Comparison of ENCODE assay signal across 9 mouse cellular contexts in the genomic region with DNA sequence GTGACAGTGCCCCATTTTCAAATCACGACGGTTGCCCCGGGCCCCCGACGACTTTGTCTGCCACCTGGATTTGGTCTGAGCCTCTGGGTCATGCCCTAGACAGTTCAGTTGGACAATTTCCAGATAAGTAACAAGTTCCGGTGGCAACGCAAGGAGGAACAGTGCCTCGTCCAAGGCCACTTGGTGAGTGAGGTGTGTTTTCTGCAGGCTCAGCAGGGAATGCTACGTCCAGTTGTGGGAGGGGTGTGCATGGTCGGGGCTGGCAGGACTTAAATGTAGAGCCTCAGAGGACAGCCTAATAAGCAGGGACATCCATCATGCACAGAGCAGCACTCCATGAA.
DNase-seq lines count a peak whose midpoint lies in the region; ATAC-seq and TF ChIP-seq lines count a peak whose summit lies in the region.
"Had no signal": no experiment of that assay in that cellular context is flagged by ENCODE, and none has a peak within 500 bp of the region (broad histone marks: within the 10 kb centered on the region; RNA-seq: fewer than 3 reads in every experiment).

No protein-coding gene starts in this region.

- H3K4me1 ChIP-seq in heart, embryonic 15.5 days (replicated peaks): peaks cover 21% of the 10 kb centered on the region
- H3K4me1 ChIP-seq in forebrain, embryonic 14.5 days (ENCODE audit: control insufficient read depth, insufficient read depth, low read length): no peaks in the 10 kb centered on the region
- peaks cover 18% of the 10 kb centered on the region for H3K4me1 ChIP-seq in limb, embryonic 15.5 days

- H3K4me2 ChIP-seq in heart, embryonic 15.5 days: peak overlapping the region; percentile 31
- H3K4me2 ChIP-seq in forebrain, embryonic 14.5 days (ENCODE audit: low read length): peak overlapping the region; percentile 39
- peak overlapping the region; percentile 45 for H3K4me2 ChIP-seq in limb, embryonic 15.5 days

- H3K27ac ChIP-seq in heart, embryonic 15.5 days: no peak overlapping the region
- H3K27ac ChIP-seq in forebrain, embryonic 14.5 days (ENCODE audit: low read depth, low read length): no peak overlapping the region
- no peak overlapping the region for H3K27ac ChIP-seq in limb, embryonic 15.5 days
- H3K27ac ChIP-seq: left cerebral cortex, adult 2 months had no signal

- no peak overlapping the region for H3K9ac ChIP-seq in heart, embryonic 15.5 days
- peak overlapping the region; percentile 17; the same call in 1 of the 2 replicates for H3K9ac ChIP-seq in forebrain, embryonic 14.5 days (ENCODE audit: low read length)
- no peak overlapping the region for H3K9ac ChIP-seq in limb, embryonic 15.5 days

- CTCF ChIA-PET in Patski (lab: Charles Lee): interaction anchor here (0.9 to 1.8 kb wide), 8 partner anchors 9 to 858 kb away, joined by 3 to 6 read pairs (median 4); no protein-coding TSS in a partner anchor

- no peak for ATAC-seq in heart, embryonic 15.5 days (replicated peaks; ENCODE audit: insufficient number of reproducible peaks, insufficient read depth, low FRiP score, low read depth)
- peak; percentile 2 for ATAC-seq in Patski
- 0 out of 2 replicates have a peak, but pooled peaks have one; percentile 13 for ATAC-seq in forebrain, embryonic 14.5 days
- no peak for ATAC-seq in limb, embryonic 15.5 days (ENCODE audit: insufficient number of reproducible peaks, low FRiP score, low TSS enrichment, low read depth)
- no peak for ATAC-seq in frontal cortex, adult (ENCODE audit: low TSS enrichment)

- no peak for TF ChIP-seq CTCF in Patski (IDR thresholded peaks at IDR 0.05)

- in situ Hi-C loops in Patski (cut with MboI; ENCODE audit: low pct_unique_long_range_greater_than_20kb): no loop called here

- no peaks in the 10 kb centered on the region for H3K9me3 ChIP-seq in heart, embryonic 15.5 days (replicated peaks)
- no peaks in the 10 kb centered on the region for H3K9me3 ChIP-seq in forebrain, embryonic 14.5 days (replicated peaks; ENCODE audit: control insufficient read depth, low read length)
- no peaks in the 10 kb centered on the region for H3K9me3 ChIP-seq in limb, embryonic 15.5 days

- POLR2A ChIA-PET in Patski (lab: Charles Lee): no interaction called here

- peaks cover 11% of the 10 kb centered on the region for H3K27me3 ChIP-seq in heart, embryonic 15.5 days
- no peaks in the 10 kb centered on the region for H3K27me3 ChIP-seq in Patski
- no peaks in the 10 kb centered on the region for H3K27me3 ChIP-seq in forebrain, embryonic 14.5 days (replicated peaks; ENCODE audit: control insufficient read depth, insufficient read depth, low read length)
- peaks cover 5% of the 10 kb centered on the region; the same call in 1 of the 2 replicates for H3K27me3 ChIP-seq in limb, embryonic 15.5 days

- no peaks in the 10 kb centered on the region for H3K36me3 ChIP-seq in heart, embryonic 15.5 days
- H3K36me3 ChIP-seq in forebrain, embryonic 14.5 days (ENCODE audit: control insufficient read depth, insufficient read depth, low read length): no peaks in the 10 kb centered on the region
- H3K36me3 ChIP-seq in limb, embryonic 15.5 days: no peaks in the 10 kb centered on the region

- 17% methylated on average over 10 of the region's 10 CpGs for WGBS in heart, embryonic 15.5 days
- WGBS in forebrain, embryonic 14.5 days: 17% methylated on average over 10 of the region's 10 CpGs
- WGBS in limb, embryonic 15.5 days: 23% methylated on average over 10 of the region's 10 CpGs

- no peak overlapping the region for H3K4me3 ChIP-seq in heart, embryonic 15.5 days
- H3K4me3 ChIP-seq in forebrain, embryonic 14.5 days (ENCODE audit: low read depth, low read length): no peak overlapping the region
- H3K4me3 ChIP-seq in limb, embryonic 15.5 days: no peak overlapping the region
- H3K4me3 ChIP-seq: left cerebral cortex, adult 2 months had no signal

- DNase-seq in heart, adult 9 months (ENCODE audit: low spot score in 2 of 2): no peak
- DNase-seq in Patski (ENCODE audit: low read depth, low spot score): no peak
- DNase-seq in forebrain, embryonic 14.5 days (ENCODE audit: low spot score): no peak
- DNase-seq in spleen, postnatal 10 days (ENCODE audit: low spot score in 2 of 2): no peak
- no peak for DNase-seq in frontal cortex, postnatal 25 days (ENCODE audit: low spot score in 2 of 2)

Comparison
In these comparisons a context has a peak if more than half of its experiments do, and no peak if none do; other contexts are left out.
1. ATAC-seq: peak in Patski (single experiment) and forebrain, embryonic 14.5 days (single experiment); none in heart, embryonic 15.5 days (single experiment), limb, embryonic 15.5 days (single experiment) and frontal cortex, adult (single experiment).
2. Peak in every context shown above with its lines, with median percentiles within 50 percentile points of each other: H3K4me2 ChIP-seq.